Mouse (Mus musculus): Measurements from ENCODE around the gene Cideb.

GRCm38 (mm10) chr14:55788256-55789050 is 30.2 kb upstream of the Cideb start, which contains the start of gene Ripk3:
- TF ChIP-seq CTCF (conservative IDR thresholded peaks at IDR 0.05 in 1 of 2, IDR thresholded peaks at IDR 0.05 in 1 of 2; ENCODE audit: low read depth in 2 of 2, low read length in 2 of 2), result no peak
- no peak for TF ChIP-seq USF2 (conservative IDR thresholded peaks at IDR 0.05; ENCODE audit: low read depth, low read length)
- no peak for TF ChIP-seq ZKSCAN1 (IDR thresholded peaks at IDR 0.05; ENCODE audit: borderline replicate concordance, low read depth, low read length)
- no peak for TF ChIP-seq ZNF384 (IDR thresholded peaks at IDR 0.05; ENCODE audit: low read depth, low read length)
- TF ChIP-seq MAFK (IDR thresholded peaks at IDR 0.05; ENCODE audit: insufficient replicate concordance, low read length), result no peak
- TF ChIP-seq POLR2AphosphoS2 (IDR thresholded peaks at IDR 0.05; ENCODE audit: low read depth, low read length), result no peak
- TF ChIP-seq POLR2A (IDR thresholded peaks at IDR 0.05; ENCODE audit: low read depth, low read length), result no peak
- no peak for TF ChIP-seq EP300 (IDR thresholded peaks at IDR 0.05; ENCODE audit: low read length)
